Mouse (Mus musculus) central nervous system, embryonic 11.5 days (tissue): ENCODE measurements around the gene Cd209g. TPM values are rescaled to one million over a fixed set of nuclear protein-coding genes. Genes with fewer than 3 reads are reported as not detected.

Experiments used
- polyA plus RNA-seq: library from polyadenylated mRNA; depleted of rRNA; stranded (reverse); fragments of >200 nt; gene quantifications from 2 replicates; pipeline ENCODE4 v1.2.3, GENCODE M21; 2012; rRNA removed

The Cd209g gene
- polyA plus RNA-seq = not detected in 2 replicates

GRCm38 (mm10) chr8:4133798-4134197 is at the start of gene Cd209g:
Gene Cd209g, plus strand, starts transcription at chr8:4134098.

GRCm38 (mm10) chr8:4105735-4106134 is 28.2 kb upstream of the Cd209g start, which contains the start of gene Cd209f:
Gene Cd209f, minus strand, starts transcription at chr8:4105835.

GRCm38 (mm10) chr8:4165852-4166751 is 32.2 kb downstream of the Cd209g start, which contains the start of gene Evi5l:
Gene Evi5l, plus strand, starts transcription at chr8:4166567.

Other genes starting within 250 kb of the Cd209g start
- gene Cd209b, start 207.3 kb upstream of the Cd209g start, polyA plus RNA-seq = not detected in 2 replicates
- 0.12 and 0.19 TPM in 2 replicates for gene Cd209c, start 179.4 kb upstream of the Cd209g start, polyA plus RNA-seq
- gene Cd209f, start 28.3 kb upstream of the Cd209g start, polyA plus RNA-seq = not detected in 2 replicates
- 34.2 and 35.4 TPM in 2 replicates for gene Evi5l, start 32.5 kb downstream of the Cd209g start, polyA plus RNA-seq
- 22.9 and 31.1 TPM in 2 replicates for gene Prr36, start 83.4 kb downstream of the Cd209g start, polyA plus RNA-seq
- 0.05 and 0.06 TPM in 2 replicates for gene Lrrc8e, start 92.7 kb downstream of the Cd209g start, polyA plus RNA-seq
- gene Map2k7, start 104.6 kb downstream of the Cd209g start, polyA plus RNA-seq = 58.2 and 61.0 TPM in 2 replicates
- 2.7 and 6.0 TPM in 2 replicates for gene Gm49320, start 104.8 kb downstream of the Cd209g start, polyA plus RNA-seq
- 25.9 and 32.2 TPM in 2 replicates for gene Tgfbr3l, start 114.1 kb downstream of the Cd209g start, polyA plus RNA-seq
- 47.8 and 71.6 TPM in 2 replicates for gene Snapc2, start 119.0 kb downstream of the Cd209g start, polyA plus RNA-seq
- gene Ctxn1, start 125.2 kb downstream of the Cd209g start, polyA plus RNA-seq = 153 and 192 TPM in 2 replicates
- gene Timm44, start 141.8 kb downstream of the Cd209g start, polyA plus RNA-seq = 89.5 and 95.6 TPM in 2 replicates
- 15.2 and 19.8 TPM in 2 replicates for gene Ccl25, start 191.1 kb downstream of the Cd209g start, polyA plus RNA-seq
- gene Elavl1, start 191.3 kb downstream of the Cd209g start, polyA plus RNA-seq = 61.1 and 104 TPM in 2 replicates